ENCODE assay signal across 15 mouse cellular contexts in the genomic region with DNA sequence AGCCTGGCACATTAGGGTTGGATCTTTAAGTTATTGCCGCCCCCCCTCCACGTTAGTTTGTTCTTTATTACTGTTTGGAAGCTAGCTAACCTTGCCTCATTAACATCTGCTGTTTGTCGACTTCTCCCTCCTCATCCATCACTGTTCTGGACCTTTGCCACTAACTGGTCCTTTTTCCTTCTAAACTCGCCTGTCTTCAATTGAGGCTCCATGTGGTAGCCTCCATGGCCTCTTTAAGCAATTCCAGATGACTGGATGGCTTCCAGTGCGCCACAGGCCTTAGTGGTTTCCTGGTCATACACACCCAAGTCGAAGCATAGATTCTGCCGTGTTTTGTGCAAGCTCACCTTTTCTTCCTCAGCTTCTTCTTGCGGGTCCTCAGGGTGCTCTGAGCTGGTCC. TPM values are rescaled to one million over a fixed set of nuclear protein-coding genes. Genes with fewer than 3 reads are reported as not detected.
DNase-seq lines count a peak whose midpoint lies in the region; TF ChIP-seq lines count a peak whose summit lies in the region.
"Had no signal": no experiment of that assay in that cellular context is flagged by ENCODE, and none has a peak within 500 bp of the region (broad histone marks: within the 10 kb centered on the region; RNA-seq: fewer than 3 reads in every experiment).

No protein-coding gene starts in this region.

- DNase-seq in layer of hippocampus, adult 2 months (ENCODE audit: low spot score in 2 of 2) = no peak
- no peak for DNase-seq in layer of hippocampus, adult 9-11 months
- peak; percentile 46 for DNase-seq in embryo, embryonic 11.5 days (ENCODE audit: low read depth, low spot score)
- DNase-seq in forelimb bud, embryonic 11.5 days (ENCODE audit: low read depth, low spot score) = peak; percentile 83
- DNase-seq in skeletal muscle tissue, adult 2 months (ENCODE audit: low read depth, low spot score) = peak; percentile 76
- DNase-seq in left cerebral cortex, postnatal 36 days (ENCODE audit: low spot score in 2 of 2) = no peak
- no peak for DNase-seq in lung, postnatal 10 days
- DNase-seq: cerebellum, adult 11-12 months; kidney, adult 8-10 months had no signal

- peak overlapping the region; percentile 65; the same call in 1 of the 2 replicates for H3K27ac ChIP-seq in layer of hippocampus, adult 2 months
- H3K27ac ChIP-seq: embryonic facial prominence, embryonic 15.5 days; forebrain, embryonic 13.5 days; hindbrain, embryonic 12.5 days; macrophage; midbrain, embryonic 15.5 days; neural tube, embryonic 13.5 days had no signal

- H3K4me3 ChIP-seq in layer of hippocampus, adult 2 months = no peak overlapping the region
- H3K4me3 ChIP-seq: embryonic facial prominence, embryonic 15.5 days; forebrain, embryonic 13.5 days; hindbrain, embryonic 12.5 days; midbrain, embryonic 15.5 days; neural tube, embryonic 13.5 days had no signal

- TF ChIP-seq CTCF in layer of hippocampus, adult 2 months (conservative IDR thresholded peaks at IDR 0.05) = no peak

- intact Hi-C loops in left cerebral cortex, postnatal 36 days (cut with DNase I) = no loop called here

RNA-seq across cellular contexts. Expression of a gene that starts 16.9 kb away (rescaled TPM):
- total RNA-seq in layer of hippocampus, adult 2 months (2021) = 1 to 10 TPM in 1 of 2 experiments, under 1 TPM in 1; 0.82 to 1.2 TPM
- 1 to 10 TPM in 1 of 2 experiments, under 1 TPM in 1; 0.81 to 1.3 TPM for total RNA-seq in left cerebral cortex, postnatal 36 days (2021)

RNA-seq across cellular contexts. Expression of a gene that starts 16.9 kb away (rescaled TPM):
- total RNA-seq in layer of hippocampus, adult 2 months (2021) = 1 to 10 TPM in 1 of 2 experiments, under 1 TPM in 1; 0.37 to 1.1 TPM
- not detected for total RNA-seq in left cerebral cortex, postnatal 36 days (2021)

RNA-seq across cellular contexts. Expression of a gene that starts 52.6 kb away (rescaled TPM):
- 100 to 1,000 TPM in 1 of 2 experiments, 10 to 100 TPM in 1; 94.6 to 101 TPM for total RNA-seq in layer of hippocampus, adult 2 months (2021)
- total RNA-seq in left cerebral cortex, postnatal 36 days (2021) = 10 to 100 TPM; 57.7 to 72.0 TPM

Comparison
In these comparisons a context has a peak if more than half of its experiments do, and no peak if none do; other contexts are left out.
1. DNase-seq: peak in embryo, embryonic 11.5 days (single experiment), forelimb bud, embryonic 11.5 days (single experiment) and skeletal muscle tissue, adult 2 months (single experiment); none in layer of hippocampus, adult 2 months (0 of 2), layer of hippocampus, adult 9-11 months (single experiment), left cerebral cortex, postnatal 36 days (0 of 2) and lung, postnatal 10 days (single experiment).